Mouse (Mus musculus) midbrain, postnatal 0 days (tissue): ENCODE measurements around the gene Dcun1d4. TPM values are rescaled to one million over a fixed set of nuclear protein-coding genes. Genes with fewer than 3 reads are reported as not detected.

Source experiments
- ATAC-seq: fragments of 200-750 bp; cut with Nextera tagmentation; 2 replicates; pipeline ENCODE4 v1.8.0; 2017; ENCODE audit warnings: moderate number of reproducible peaks, mild to moderate bottlenecking, moderate TSS enrichment, moderate library complexity; ENCODE audit not compliant: low FRiP score
- DNase-seq: peaks from one replicate; pipeline ENCODE4 v3.0.0-alpha.2; 2015; ENCODE audit warnings: low spot score
- H3K27ac ChIP-seq: fragments of 300-500 bp; sonication (generic); 2 replicates; pipeline ENCODE4 v1.5.1; 2014; ENCODE audit warnings: low read depth, mild to moderate bottlenecking, low read length, mixed read lengths
- H3K27me3 ChIP-seq: fragments of 300-500 bp; sonication (generic); 2 replicates; pipeline ENCODE4 v1.6.1; 2014; ENCODE audit warnings: low read length, control low read depth, mixed read lengths; ENCODE audit not compliant: insufficient read depth
- H3K36me3 ChIP-seq: fragments of 300-500 bp; sonication (generic); 2 replicates; pipeline ENCODE4 v1.6.1; 2014; ENCODE audit warnings: low read length, control low read depth, mixed read lengths; ENCODE audit not compliant: insufficient read depth
- H3K4me1 ChIP-seq: fragments of 300-500 bp; sonication (generic); 2 replicates; pipeline ENCODE4 v1.6.1; 2014; ENCODE audit warnings: mild to moderate bottlenecking, control low read depth, antibody characterized with exemption, low read length, mixed read lengths; ENCODE audit not compliant: insufficient read depth
- H3K4me2 ChIP-seq: fragments of 300-500 bp; sonication (generic); 2 replicates; pipeline ENCODE4 v1.6.1; 2014; ENCODE audit warnings: low read depth, mild to moderate bottlenecking, low read length, mixed read lengths; ENCODE audit not compliant: poor library complexity, severe bottlenecking
- H3K4me3 ChIP-seq: fragments of 300-500 bp; sonication (generic); 2 replicates; pipeline ENCODE4 v1.5.1; 2014; ENCODE audit warnings: low read depth, mild to moderate bottlenecking, low read length, moderate library complexity
- H3K9ac ChIP-seq: fragments of 300-500 bp; sonication (generic); replicated peaks from 2 replicates; pipeline ENCODE4 v1.6.1; 2014; ENCODE audit warnings: mild to moderate bottlenecking, low read length, moderate library complexity, mixed read lengths; ENCODE audit not compliant: poor library complexity, severe bottlenecking
- H3K9me3 ChIP-seq: fragments of 300-500 bp; sonication (generic); 2 replicates; pipeline ENCODE4 v1.6.1; 2016; ENCODE audit warnings: low read length, control low read depth
- CTCF ChIP-seq: IDR thresholded peaks from 2 replicates; pipeline ENCODE4 v1.5.1; 2016; ENCODE audit warnings: antibody characterized with exemption, mild to moderate bottlenecking
- WGBS: fragments of 180-500 bp; shearing (Covaris S2); extraction: QIAGEN DNeasy Blood & Tissue Kit; methylation state at CpG from one replicate; pipeline ENCODE4 v1.1.7; 2014; 5-methylcytosine and 5-hydroxymethylcytosine counted together
- polyA plus RNA-seq: library from polyadenylated mRNA; unstranded; fragments of >200 nt; fragmentation: Nextera tagmentation; extraction: Ambion mirVana; gene quantifications from 2 replicates; pipeline ENCODE4 v1.2.1, GENCODE M21; 2015
- total RNA-seq: library from RNA; depleted of rRNA; stranded (reverse); fragments of >200 nt; gene quantifications from 2 replicates; pipeline ENCODE4 v1.2.3, GENCODE M21; 2014

Gene Dcun1d4
- total and polyA plus RNA-seq, 2 experiments from 2014 or later, result 31.1 to 46.2 TPM

GRCm38 (mm10) chr5:73503015-73503757 lies 22.4 kb downstream of the Dcun1d4 start:
- Histone ChIP-seq H3K9me3 (no peaks in the 10 kb centered on the region), H3K4me1 (no peaks in the 10 kb centered on the region), H3K27ac (no peak overlapping the region), H3K4me2 (no peak overlapping the region), H3K9ac (no peak overlapping the region), H3K36me3 (no peaks in the 10 kb centered on the region), H3K27me3 (no peaks in the 10 kb centered on the region), H3K4me3 (no peak overlapping the region)
- DNase-seq, result no peak
- peak; percentile 36; the same call in 1 of the 2 replicates for TF ChIP-seq CTCF
- 81% methylated on average over 12 of the region's 12 CpGs for WGBS
- no peak for ATAC-seq

- DNase-seq (no peak), ATAC-seq (no peak)
- no peak for TF ChIP-seq CTCF
- Histone ChIP-seq H3K4me1 (no peaks in the 10 kb centered on the region), H3K9ac (no peak overlapping the region), H3K36me3 (peaks cover 24% of the 10 kb centered on the region), H3K4me3 (no peak overlapping the region), H3K27ac (no peak overlapping the region), H3K27me3 (no peaks in the 10 kb centered on the region), H3K9me3 (no peaks in the 10 kb centered on the region), H3K4me2 (no peak overlapping the region)
- WGBS, result 82% methylated on average over 14 of the region's 14 CpGs
These were observed 30.3 kb downstream of the Dcun1d4 start for GRCm38 (mm10) chr5:73511074-73511473.

GRCm38 (mm10) chr5:73512241-73512640 lies 31.4 kb downstream of the Dcun1d4 start:
- TF ChIP-seq CTCF, result no peak
- no peaks in the 10 kb centered on the region for H3K4me1 ChIP-seq
- H3K27ac ChIP-seq, result no peak overlapping the region
- H3K9me3 ChIP-seq, result no peaks in the 10 kb centered on the region
- DNase-seq (no peak), ATAC-seq (no peak)
- peaks cover 29% of the 10 kb centered on the region for H3K36me3 ChIP-seq
- no peak overlapping the region for H3K4me3 ChIP-seq
- H3K9ac ChIP-seq, result no peak overlapping the region
- WGBS, result 95% methylated on average over 1 of the region's 1 CpGs
- H3K4me2 ChIP-seq, result no peak overlapping the region
- H3K27me3 ChIP-seq, result no peaks in the 10 kb centered on the region

GRCm38 (mm10) chr5:73512661-73513060 lies 31.9 kb downstream of the Dcun1d4 start:
- ATAC-seq (no peak), DNase-seq (no peak)
- H3K27ac ChIP-seq, result no peak overlapping the region
- TF ChIP-seq CTCF, result no peak
- no peaks in the 10 kb centered on the region for H3K4me1 ChIP-seq
- H3K27me3 ChIP-seq, result no peaks in the 10 kb centered on the region
- WGBS, result 90% methylated on average over 9 of the region's 9 CpGs
- no peak overlapping the region for H3K9ac ChIP-seq
- H3K4me3 ChIP-seq, result no peak overlapping the region
- H3K9me3 ChIP-seq, result no peaks in the 10 kb centered on the region
- no peak overlapping the region for H3K4me2 ChIP-seq
- peaks cover 29% of the 10 kb centered on the region for H3K36me3 ChIP-seq

GRCm38 (mm10) chr5:73514202-73514601 lies 33.4 kb downstream of the Dcun1d4 start:
- ATAC-seq, result no peak
- no peak for TF ChIP-seq CTCF
- no peaks in the 10 kb centered on the region for H3K27me3 ChIP-seq

GRCm38 (mm10) chr5:73517299-73517698 lies 36.5 kb downstream of the Dcun1d4 start:
- no peaks in the 10 kb centered on the region for H3K4me1 ChIP-seq
- H3K4me3 ChIP-seq, result no peak overlapping the region
- no peaks in the 10 kb centered on the region for H3K9me3 ChIP-seq
- H3K27ac ChIP-seq, result no peak overlapping the region
- H3K27me3 ChIP-seq, result no peaks in the 10 kb centered on the region
- ATAC-seq, result no peak
- DNase-seq, result no peak
- H3K36me3 ChIP-seq, result peaks cover 21% of the 10 kb centered on the region
- H3K4me2 ChIP-seq, result no peak overlapping the region
- WGBS, result 96% methylated on average over 5 of the region's 5 CpGs
- TF ChIP-seq CTCF, result no peak
- no peak overlapping the region for H3K9ac ChIP-seq

More at GRCm38 (mm10) chr5:73514202-73514601, 33.4 kb downstream of the Dcun1d4 start:
- DNase-seq, result no peak
- H3K9me3 ChIP-seq, result no peaks in the 10 kb centered on the region
- H3K4me2 ChIP-seq, result no peak overlapping the region
- no peaks in the 10 kb centered on the region for H3K4me1 ChIP-seq
- H3K36me3 ChIP-seq, result peaks cover 29% of the 10 kb centered on the region
- H3K27ac ChIP-seq, result no peak overlapping the region
- H3K4me3 ChIP-seq, result no peak overlapping the region
- WGBS, result 91% methylated on average over 2 of the region's 2 CpGs
- H3K9ac ChIP-seq, result no peak overlapping the region
